Mouse (Mus musculus): ENCODE results near the gene Cask.

Cask gene

DNA sequence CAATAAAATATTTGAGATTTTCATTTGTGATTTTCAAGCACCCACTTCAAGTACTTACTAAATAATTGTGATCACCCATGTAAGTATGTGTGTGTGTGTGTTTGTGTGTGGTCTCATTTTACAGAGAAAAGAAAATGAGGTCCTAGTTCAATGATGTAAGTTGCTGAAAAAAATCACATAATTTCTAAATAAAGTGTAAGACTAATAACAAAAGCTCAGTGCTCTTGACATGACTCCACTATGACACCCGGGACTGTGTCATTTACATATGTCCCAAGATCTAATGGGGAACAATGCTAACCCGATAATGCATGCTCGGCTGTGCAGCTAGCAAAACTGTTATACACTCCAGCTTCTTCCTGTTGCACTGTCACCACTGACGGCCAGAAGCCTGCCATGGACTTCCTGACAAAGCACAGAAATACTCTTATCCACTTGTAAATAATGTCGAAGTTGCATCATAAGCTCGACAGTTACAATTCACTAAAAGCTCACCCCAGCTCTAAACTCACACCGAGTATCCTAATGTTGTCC is 130.8 kb downstream of the Cask start:
- DNase-seq (ENCODE audit: extremely low spot score, low spot score) = no peak

DNA sequence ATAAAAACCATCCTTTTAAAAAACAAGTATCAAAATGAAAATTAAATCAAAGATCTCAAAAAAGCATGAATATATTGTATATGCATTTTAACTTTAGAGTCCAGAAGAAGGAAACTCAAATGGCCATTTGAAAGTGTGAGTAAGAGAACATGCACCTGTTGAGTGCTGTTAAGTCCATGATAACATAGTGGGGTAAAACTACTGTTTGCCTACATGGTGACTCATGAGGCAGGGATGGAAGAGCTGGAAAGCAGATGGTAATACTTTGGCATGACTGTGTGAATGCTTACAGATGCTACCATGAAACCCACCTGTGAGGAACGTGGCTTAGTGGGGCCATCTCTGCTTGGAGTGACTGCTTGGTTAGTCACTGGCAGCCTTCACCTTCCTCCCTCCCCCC is 132.9 kb downstream of the Cask start:
- no peak for DNase-seq (ENCODE audit: extremely low spot score, low spot score)

DNA sequence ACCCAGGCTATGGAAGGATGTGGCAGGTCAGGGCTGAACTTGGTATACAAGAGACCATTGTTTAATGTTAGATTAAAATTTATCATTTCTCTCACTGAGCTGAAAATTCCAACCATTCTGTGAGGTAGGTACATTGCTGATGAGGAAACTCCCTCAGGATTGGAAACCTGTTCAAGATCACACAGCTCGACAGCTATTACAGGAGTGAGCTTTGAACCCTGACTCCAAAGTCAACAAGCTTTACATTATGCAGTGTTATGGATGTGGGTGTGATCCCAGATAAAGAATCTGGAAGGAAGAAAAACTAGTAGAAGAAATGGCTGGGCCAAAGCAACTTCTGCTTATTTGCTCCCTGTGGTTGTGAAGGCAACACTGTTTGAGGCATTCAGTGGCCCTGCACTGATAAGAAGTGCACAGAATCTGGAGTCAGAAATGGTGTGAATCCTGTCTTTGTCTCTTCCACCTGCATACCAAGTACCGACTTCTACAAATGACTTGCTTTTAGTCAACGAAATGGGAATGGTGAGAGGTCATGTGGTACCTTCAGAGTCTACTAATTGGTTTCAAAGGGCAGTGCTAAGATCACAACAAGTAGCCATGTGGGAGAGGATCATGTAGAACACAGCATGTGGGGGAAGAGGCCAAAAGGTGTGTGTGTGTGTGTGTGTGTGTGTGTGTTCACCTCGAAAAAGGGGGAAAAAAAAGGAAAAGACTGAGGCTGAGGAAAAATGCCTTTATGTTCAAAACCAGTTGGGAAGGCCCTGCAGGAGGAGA is 134.2 kb downstream of the Cask start:
- no peak for DNase-seq (ENCODE audit: extremely low spot score, low spot score)

DNA sequence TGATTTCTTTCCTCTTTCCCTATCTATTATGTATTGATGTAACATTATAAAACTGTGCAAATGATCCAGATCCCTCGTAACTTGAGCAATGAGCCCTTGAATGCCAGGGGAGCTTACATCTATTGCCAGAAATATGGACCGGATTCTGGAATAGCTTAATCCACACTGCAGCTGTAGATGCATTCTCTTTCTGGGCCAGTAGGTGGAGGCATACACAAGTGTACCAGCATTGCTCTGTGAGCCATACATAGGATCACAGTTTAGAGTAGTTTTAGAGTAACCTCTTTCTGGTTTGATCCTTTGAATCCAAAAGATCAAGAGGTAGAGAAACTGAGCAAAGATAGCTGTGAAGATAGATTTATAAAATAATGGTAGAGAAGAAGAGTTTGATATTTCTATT is 141.0 kb downstream of the Cask start:
- peak; percentile 18 for DNase-seq (ENCODE audit: extremely low spot score, low spot score)

DNA sequence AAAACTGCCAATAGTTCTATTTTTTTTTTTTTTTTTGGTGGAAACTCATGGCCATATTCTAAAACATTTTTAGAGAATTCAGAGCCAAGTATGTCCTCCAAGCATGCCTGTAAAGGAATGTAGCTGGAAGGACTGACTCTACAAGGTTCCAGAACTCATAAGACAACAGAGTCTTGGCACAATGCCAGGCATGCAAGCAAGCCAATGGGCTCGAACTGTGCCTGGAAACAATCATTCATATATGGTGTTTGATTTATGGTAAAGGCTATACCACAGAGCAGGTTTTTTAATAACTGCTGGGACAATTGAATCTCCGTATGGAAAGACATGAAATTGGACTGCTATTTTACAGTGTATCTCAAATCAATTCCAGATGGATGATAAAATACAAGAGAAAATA is 146.1 kb downstream of the Cask start:
- no peak for DNase-seq (ENCODE audit: extremely low spot score, low spot score)

DNA sequence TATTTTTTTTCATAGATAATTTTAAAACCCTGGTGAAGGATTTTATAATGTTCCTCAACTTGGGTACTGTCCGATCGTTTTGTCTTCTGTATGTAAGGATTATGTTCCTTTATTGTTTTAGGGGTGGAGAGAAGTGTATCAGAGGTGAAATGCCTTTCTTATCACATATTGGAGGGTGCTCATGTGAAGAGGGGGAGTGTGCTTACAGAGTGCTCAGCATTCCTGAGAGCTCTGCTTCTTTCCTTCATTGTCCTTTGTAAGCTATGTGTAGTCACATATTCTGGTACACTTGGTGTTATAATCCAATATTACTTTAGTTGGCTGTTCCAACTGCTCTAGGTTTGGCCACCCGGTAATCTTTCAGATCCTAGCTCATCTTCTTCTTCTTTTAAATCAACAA is 150.5 kb downstream of the Cask start:
- DNase-seq (ENCODE audit: extremely low spot score, low spot score) = no peak

DNA sequence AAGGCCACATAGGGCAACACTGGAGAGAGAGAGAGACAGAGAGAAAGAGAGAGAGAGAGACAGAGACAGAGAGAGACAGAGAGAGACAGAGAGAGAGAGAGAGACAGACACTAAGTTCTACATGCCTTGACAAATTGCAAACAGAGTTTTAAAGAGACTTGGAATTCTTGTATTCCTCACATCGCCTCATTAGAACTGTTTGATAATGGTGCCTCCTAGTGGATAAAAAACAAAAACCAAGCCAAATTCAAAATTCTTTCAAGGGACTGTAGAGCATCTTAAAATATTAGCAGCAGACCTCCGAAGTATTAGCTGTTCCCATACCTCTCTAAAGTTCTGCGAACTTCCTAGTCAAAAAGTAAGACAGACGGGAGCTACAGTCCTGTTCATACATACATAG is 159.3 kb downstream of the Cask start:
- DNase-seq (ENCODE audit: extremely low spot score, low spot score) = no peak

DNA sequence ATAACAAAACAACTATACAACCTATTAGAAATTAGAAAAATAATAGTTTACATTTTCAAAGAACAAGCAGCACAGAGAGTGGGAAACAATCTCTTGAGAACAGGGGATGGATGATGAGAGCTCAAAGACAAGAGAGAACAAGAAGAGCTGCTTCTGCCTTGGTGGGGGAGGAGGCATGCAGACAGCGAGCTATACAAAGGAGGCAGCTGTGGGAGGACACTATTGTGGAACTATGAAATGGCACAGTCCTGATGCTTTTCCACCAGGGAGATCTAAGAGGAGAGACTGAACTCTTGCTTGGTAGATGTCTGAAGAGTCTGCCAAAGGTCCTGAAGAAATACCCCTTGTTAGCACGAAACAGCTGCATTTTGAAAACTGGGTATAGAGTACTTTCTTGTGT is 162.8 kb downstream of the Cask start:
- no peak for DNase-seq (ENCODE audit: extremely low spot score, low spot score)

DNA sequence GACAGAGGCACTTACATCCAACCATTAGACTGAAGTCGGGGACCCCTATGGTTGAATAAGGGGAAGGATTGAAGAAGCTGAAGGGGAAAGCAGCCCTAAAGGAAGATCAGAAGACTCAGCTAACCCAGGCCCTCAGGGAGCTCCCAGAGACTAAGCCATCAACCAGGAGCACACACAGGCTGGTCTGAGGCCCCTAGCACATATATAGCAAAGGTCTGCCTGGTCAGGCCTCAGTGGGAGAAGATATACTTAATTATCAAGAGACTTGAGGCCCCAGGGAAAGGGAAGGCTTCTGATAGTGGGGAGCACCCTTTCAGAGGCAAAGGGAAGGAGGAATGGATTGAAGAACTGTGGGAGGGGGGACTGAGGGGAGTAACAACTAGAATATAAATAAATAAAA is 164.6 kb downstream of the Cask start:
- no peak for DNase-seq (ENCODE audit: extremely low spot score, low spot score)

DNA sequence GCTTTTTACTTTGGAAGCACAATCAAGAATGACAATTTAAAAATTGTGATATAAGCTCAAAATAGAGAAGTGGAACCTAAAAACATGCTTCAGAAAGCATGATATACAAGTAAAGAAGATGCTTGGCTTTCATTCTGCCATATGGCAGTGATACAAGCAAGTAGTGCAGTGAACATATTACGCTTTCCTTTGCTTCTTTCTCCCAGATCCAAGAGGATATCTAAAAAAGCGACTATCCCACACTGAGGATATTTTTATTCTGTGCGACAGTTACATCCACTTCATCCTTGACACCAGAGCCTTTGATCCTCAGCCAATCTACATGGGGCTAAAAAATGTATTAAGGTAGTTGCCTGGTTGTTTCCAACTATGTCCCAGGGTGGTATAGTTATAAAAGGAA is 169.4 kb downstream of the Cask start:
- DNase-seq (ENCODE audit: extremely low spot score, low spot score) = no peak

DNA sequence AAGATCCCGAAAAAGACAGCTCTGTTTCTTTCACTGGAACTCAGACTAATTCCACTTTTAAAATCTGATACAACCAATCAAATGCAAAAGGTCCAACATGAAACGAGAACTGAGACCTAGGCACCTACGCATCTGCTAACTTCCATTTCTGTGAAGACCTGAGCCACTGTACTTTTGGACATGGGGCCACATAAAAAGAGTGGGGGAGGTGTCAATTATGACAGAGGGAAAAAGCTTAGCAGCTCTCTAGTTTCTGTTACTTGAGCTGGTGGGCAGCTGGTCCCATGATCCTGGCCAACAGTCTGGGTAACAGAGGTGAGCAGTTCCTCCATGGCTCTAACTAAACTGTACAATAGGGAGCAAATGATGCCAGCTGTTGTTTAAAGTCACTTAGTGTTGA is 178.2 kb downstream of the Cask start:
- DNase-seq (ENCODE audit: extremely low spot score, low spot score) = no peak

DNA sequence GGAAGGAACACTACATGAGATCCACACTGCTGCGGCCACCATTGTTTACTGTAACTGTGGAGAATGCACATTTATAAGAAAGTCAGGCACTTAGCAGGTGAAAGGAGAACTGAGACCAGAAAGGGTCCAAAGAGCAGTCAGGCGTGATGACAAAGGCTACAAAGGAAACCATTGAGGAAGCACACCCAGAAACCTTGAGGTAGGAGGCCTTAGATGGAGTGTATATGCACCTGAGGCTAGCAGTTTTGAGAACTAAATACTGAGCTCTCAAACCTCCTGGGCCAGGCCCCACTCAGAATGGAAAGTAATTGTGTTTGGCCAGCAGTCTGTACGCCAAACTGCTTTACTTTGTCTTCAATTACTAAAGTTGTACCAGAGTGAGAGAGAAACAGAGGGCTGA is 180.8 kb downstream of the Cask start:
- DNase-seq (ENCODE audit: extremely low spot score, low spot score) = no peak

DNA sequence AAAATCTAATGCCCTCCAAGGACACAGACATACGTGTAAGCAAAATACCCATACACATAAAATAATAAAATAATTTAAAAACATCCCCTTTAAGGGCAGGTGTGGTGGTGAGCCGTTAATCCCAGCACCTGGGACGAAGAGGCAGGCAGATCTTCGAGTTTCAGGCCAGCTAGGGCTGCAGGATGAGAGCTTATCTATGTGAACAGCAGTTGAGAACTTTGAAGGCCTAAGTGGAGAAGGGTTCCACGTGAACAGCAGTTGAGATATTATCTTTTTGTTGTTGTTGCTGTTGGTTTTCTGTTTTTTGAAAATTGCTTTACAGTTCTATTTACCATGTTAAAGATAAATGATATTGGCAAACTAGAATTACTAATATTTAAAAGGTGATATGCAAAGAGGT is 182.3 kb downstream of the Cask start:
- no peak for DNase-seq (ENCODE audit: extremely low spot score, low spot score)

DNA sequence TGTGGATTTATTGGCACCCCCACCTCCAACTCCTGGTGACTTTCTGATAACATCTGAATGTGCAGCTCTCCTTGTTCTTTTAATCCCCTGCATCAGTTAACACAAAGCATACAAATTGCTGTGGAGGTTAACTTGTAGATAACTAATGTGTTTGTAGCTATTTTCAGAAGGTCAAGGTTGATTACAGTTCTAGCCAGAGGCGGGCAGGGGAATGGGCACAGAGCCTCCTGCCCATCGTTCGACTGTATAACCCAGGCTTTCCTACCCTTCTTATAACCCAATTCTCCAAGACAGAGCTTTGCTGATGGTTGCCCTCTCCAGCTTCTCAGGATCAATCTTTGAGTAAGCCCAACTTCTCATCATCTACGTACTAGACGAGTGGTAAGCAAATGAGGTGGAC is 190.1 kb downstream of the Cask start, which contains the start of gene Gpr82:
Gpr82 (plus strand) TSS at position 301 of the 400 bp plus-strand sequence.
- no peak for DNase-seq (ENCODE audit: extremely low spot score, low spot score)

DNA sequence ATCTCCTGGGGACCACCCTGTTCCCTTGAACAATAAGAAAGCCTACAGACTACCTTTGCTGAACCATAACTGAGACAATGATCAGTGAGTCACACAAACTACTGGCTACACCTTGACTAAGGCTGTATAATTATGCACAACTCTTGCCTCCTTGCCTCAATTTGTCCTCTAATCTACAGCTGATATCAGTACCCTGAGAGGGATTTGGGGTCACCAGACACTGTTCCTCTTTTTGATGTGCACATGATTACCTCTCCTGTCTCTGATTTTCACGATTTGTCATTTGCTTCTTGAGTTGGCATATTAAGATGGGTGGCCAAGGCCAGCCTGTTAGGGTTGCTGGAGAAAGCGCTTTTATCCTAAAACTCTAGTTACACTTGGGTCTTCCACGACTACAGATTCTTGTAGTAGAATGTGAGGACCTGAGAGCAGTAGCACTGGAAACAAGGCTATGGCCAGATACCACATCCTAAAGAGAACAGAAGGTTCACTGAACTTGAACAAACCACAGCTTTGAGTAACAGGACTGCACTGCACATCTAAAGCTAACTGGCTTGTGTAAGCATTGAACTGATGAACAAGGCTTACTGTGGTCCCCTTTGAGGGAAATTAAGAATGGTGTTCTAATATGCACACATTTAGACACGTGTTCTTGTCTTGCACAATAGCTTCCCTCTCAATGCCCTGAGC is 191.8 kb downstream of the Cask start:
- DNase-seq (ENCODE audit: extremely low spot score, low spot score) = no peak

DNA sequence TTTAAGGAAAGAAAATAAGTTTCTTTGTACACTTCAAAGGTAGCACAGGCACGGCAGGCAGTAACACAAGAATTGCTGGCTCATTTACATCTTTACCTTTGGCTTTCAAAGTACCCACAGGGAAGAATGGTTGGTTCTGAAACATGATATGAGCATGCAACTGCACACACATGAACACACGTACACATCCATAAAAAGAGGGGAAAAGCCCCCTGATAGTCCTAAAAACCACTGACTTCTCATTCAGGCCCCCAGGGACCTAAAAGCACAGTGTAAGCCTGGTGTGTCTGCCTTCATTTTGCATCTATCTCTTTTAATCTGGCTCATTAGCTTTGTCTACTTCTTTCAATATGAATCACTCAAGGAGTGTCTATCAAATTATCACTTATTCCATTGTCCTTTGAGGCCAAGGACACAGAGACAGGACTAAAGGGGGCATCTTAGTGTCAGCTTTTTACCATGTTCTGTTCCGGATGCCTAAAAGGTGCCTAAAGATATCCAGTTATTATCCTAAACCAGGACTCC is 192.5 kb downstream of the Cask start:
- no peak for DNase-seq (ENCODE audit: extremely low spot score, low spot score)

DNA sequence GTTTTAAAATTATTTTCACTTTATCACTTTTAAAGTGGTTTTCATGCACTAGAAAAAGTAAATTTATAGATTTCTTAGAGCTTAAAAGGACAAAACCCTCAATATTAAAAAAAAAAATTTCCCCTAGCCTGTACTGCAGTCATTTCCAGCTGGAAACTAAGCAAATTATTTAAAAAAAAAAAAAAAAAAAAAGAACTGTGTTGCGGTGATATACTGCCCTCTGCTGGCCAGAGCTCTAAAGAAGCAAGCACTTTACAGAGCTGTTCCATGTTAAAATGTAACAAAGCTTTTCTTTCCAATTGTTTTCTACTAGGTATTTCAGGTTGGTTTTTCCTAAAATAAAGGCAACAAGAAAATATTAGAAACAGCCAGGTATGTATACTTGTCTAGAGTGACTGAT is 194.4 kb downstream of the Cask start:
- peak; percentile 15 for DNase-seq (ENCODE audit: extremely low spot score, low spot score)

DNA sequence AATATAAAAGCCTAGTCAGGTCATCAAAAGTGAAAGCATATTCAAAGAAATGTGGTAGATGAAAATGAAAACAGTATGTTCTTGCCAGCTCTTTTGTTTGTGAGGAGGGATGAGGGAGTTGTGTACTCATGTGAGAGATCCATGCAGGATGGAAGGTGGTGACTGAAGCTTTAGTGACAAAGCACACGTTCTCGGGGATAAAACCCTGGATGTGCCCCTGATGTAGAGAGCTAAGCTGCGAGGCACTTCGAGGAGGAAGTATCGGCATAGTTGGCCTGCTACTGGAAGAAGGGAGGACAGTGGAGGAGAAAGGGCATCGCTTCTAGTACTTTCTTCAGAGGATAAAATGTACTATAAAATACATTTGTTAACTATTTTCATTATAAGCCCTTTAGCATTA is 195.3 kb downstream of the Cask start:
- DNase-seq (ENCODE audit: extremely low spot score, low spot score) = no peak

DNA sequence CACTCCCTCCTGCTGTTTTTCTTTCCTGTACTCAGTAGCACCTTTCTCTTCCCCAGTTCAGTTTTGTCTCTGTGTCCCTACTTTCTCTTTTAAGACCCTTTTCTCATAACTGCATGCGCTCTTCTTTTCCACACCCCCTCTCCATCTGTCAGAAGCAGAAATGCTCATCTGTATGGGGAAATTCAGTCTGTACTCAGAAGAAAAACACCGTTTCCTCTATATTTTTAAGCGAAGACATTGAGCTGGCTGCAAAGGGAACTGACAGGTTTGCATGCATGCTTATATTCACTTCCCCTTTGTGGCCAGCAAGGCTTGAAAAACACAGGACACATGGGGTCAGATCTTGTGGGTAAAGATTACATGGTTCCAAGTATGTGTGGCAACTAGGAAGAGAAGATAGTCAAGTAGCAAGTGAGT is 196.2 kb downstream of the Cask start:
- DNase-seq (ENCODE audit: extremely low spot score, low spot score) = no peak

DNA sequence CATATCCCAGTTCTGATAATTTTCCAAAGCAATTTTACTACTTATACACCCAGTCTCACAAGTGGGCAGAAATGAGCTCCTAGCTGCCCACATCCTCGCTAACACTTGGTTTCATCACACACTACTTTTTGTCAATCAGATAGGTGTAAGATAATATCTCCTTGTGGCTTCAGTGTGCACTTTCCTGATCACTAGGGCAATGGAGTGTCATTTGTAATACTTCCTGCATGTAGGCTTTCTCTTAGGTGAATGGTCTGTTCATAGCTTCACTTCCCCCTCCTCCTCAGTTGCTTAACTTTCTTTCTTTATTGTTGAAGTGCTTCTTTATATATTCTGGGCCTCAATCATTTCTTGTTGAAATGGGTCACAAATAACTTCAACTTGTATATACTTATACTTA is 198.9 kb downstream of the Cask start:
- DNase-seq (ENCODE audit: extremely low spot score, low spot score) = no peak

DNA sequence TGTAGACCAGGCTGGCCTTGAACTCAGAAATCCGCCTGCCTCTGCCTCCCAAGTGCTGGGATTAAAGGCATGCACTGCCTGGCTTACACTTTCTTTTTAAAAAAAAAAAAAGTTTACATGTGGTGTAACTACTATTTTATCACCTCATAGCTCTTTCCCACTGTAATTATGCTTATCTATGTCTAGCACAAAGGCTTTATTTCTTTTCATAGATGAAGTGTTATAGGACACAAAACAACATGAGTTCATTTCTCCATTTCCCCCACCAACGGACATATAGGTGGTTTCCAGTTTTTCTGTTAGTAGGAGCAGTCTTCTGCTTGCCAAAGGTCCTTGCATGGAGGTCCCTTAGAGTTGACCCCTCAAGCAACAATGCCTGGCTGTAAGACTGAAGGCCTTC is 199.3 kb downstream of the Cask start:
- DNase-seq (ENCODE audit: extremely low spot score, low spot score) = no peak

DNA sequence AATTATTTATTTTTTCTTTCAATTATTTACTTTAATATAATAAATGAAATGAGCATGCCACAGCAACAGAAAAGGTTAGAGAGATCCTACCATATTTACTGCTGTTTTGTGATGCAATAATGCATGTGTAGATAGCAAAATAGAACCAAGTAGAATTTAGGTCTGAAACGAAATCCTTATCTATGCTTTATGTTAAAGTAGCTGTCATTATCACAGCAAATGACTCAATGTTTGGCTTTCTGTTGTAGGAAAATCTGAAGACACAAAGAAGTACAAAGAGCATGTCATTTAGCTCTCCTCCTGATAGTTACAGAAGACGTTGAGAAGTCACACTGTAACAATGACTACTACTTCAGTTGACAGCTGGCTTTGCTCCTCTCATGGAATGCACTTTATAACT is 212.3 kb downstream of the Cask start:
- no peak for DNase-seq (ENCODE audit: extremely low spot score, low spot score)

DNA sequence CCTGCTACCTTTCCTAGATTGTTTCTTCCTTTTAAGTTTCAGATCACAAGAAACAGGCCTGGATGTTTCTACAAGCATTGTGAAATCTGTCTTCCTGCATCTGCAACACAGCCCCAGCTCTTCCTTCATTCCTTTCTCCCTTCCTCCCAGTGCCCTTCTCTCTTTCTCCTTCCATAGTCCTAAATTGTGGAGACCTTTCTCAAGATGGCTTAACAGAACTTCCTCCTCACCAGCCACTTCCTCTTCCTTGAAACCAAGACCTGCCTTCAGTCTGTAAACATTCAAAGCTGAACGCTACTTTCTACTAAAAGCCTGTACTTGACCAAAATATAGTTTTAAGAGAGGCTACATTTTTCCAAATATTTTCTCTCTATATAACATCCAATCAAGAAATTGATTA is 214.8 kb downstream of the Cask start:
- no peak for DNase-seq (ENCODE audit: extremely low spot score, low spot score)

Measured in neural tube, embryonic 10.5 days (tissue).